Mouse (Mus musculus): ENCODE data around the gene Samhd1. TPM values are rescaled to one million over a fixed set of nuclear protein-coding genes. Genes with fewer than 3 reads are reported as not detected.

Samhd1 gene
- total and polyA plus RNA-seq, 2 experiments from 2014 or later, result 11.9 to 12.7 TPM

GRCm38 (mm10) chr2:157132686-157133540 lies 2.2 kb downstream of the Samhd1 start:
- DNase-seq (ENCODE audit: low spot score) (no peak), ATAC-seq (no peak)

GRCm38 (mm10) chr2:157132086-157132485 lies 3.0 kb downstream of the Samhd1 start:
- DNase-seq (ENCODE audit: low spot score) (no peak), ATAC-seq (no peak)
- Histone ChIP-seq H3K9ac (replicated peaks; ENCODE audit: low read length) (no peak overlapping the region), H3K36me3 (ENCODE audit: insufficient read depth, low read length) (no peaks in the 10 kb centered on the region), H3K4me2 (ENCODE audit: low read depth, low read length) (no peak overlapping the region), H3K4me3 (ENCODE audit: low read length) (no peak overlapping the region), H3K27ac (no peak overlapping the region), H3K27me3 (ENCODE audit: insufficient read depth, low read length) (no peaks in the 10 kb centered on the region), H3K9me3 (ENCODE audit: low read length) (no peaks in the 10 kb centered on the region), H3K4me1 (ENCODE audit: insufficient read depth, low read length) (0 out of 2 replicates have a peak, but pooled peaks cover 3% of the 10 kb centered on the region)
- WGBS, result 96% methylated on average over 1 of the region's 1 CpGs
- no peak for TF ChIP-seq CTCF (IDR thresholded peaks at IDR 0.05; ENCODE audit: low read depth)

More at GRCm38 (mm10) chr2:157132686-157133540, 2.2 kb downstream of the Samhd1 start:
- Histone ChIP-seq H3K9me3 (ENCODE audit: low read length) (no peaks in the 10 kb centered on the region), H3K4me3 (ENCODE audit: low read length) (no peak overlapping the region), H3K4me2 (ENCODE audit: low read depth, low read length) (no peak overlapping the region), H3K4me1 (ENCODE audit: insufficient read depth, low read length) (0 out of 2 replicates have a peak, but pooled peaks cover 3% of the 10 kb centered on the region), H3K9ac (replicated peaks; ENCODE audit: low read length) (no peak overlapping the region), H3K36me3 (ENCODE audit: insufficient read depth, low read length) (no peaks in the 10 kb centered on the region), H3K27ac (no peak overlapping the region), H3K27me3 (ENCODE audit: insufficient read depth, low read length) (no peaks in the 10 kb centered on the region)
- WGBS, result 89% methylated on average over 3 of the region's 3 CpGs
- TF ChIP-seq CTCF (IDR thresholded peaks at IDR 0.05; ENCODE audit: low read depth), result no peak

GRCm38 (mm10) chr2:157130813-157131514 lies 4.1 kb downstream of the Samhd1 start:
- Histone ChIP-seq H3K36me3 (ENCODE audit: insufficient read depth, low read length) (no peaks in the 10 kb centered on the region), H3K9me3 (ENCODE audit: low read length) (no peaks in the 10 kb centered on the region), H3K4me3 (ENCODE audit: low read length) (no peak overlapping the region), H3K4me2 (ENCODE audit: low read depth, low read length) (no peak overlapping the region), H3K27ac (no peak overlapping the region), H3K9ac (replicated peaks; ENCODE audit: low read length) (no peak overlapping the region), H3K4me1 (ENCODE audit: insufficient read depth, low read length) (0 out of 2 replicates have a peak, but pooled peaks cover 3% of the 10 kb centered on the region), H3K27me3 (ENCODE audit: insufficient read depth, low read length) (no peaks in the 10 kb centered on the region)
- no peak for TF ChIP-seq CTCF (IDR thresholded peaks at IDR 0.05; ENCODE audit: low read depth)
- DNase-seq (ENCODE audit: low spot score) (no peak), ATAC-seq (no peak)
- WGBS, result 87% methylated on average over 8 of the region's 8 CpGs

GRCm38 (mm10) chr2:157129601-157130164 lies 5.4 kb downstream of the Samhd1 start:
- DNase-seq (ENCODE audit: low spot score) (no peak), ATAC-seq (no peak)
- Histone ChIP-seq H3K4me2 (ENCODE audit: low read depth, low read length) (no peak overlapping the region), H3K27me3 (ENCODE audit: insufficient read depth, low read length) (no peaks in the 10 kb centered on the region), H3K9ac (replicated peaks; ENCODE audit: low read length) (no peak overlapping the region), H3K4me3 (ENCODE audit: low read length) (no peak overlapping the region), H3K4me1 (ENCODE audit: insufficient read depth, low read length) (0 out of 2 replicates have a peak, but pooled peaks cover 3% of the 10 kb centered on the region), H3K9me3 (ENCODE audit: low read length) (no peaks in the 10 kb centered on the region), H3K27ac (no peak overlapping the region), H3K36me3 (ENCODE audit: insufficient read depth, low read length) (no peaks in the 10 kb centered on the region)
- TF ChIP-seq CTCF (IDR thresholded peaks at IDR 0.05; ENCODE audit: low read depth), result no peak
- WGBS, result 85% methylated on average over 11 of the region's 11 CpGs

- TF ChIP-seq CTCF (IDR thresholded peaks at IDR 0.05; ENCODE audit: low read depth), result no peak
- Histone ChIP-seq H3K4me3 (ENCODE audit: low read length) (no peak overlapping the region), H3K4me1 (ENCODE audit: insufficient read depth, low read length) (0 out of 2 replicates have a peak, but pooled peaks cover 3% of the 10 kb centered on the region), H3K9me3 (ENCODE audit: low read length) (no peaks in the 10 kb centered on the region), H3K9ac (replicated peaks; ENCODE audit: low read length) (no peak overlapping the region), H3K27me3 (ENCODE audit: insufficient read depth, low read length) (no peaks in the 10 kb centered on the region), H3K36me3 (ENCODE audit: insufficient read depth, low read length) (no peaks in the 10 kb centered on the region), H3K4me2 (ENCODE audit: low read depth, low read length) (no peak overlapping the region), H3K27ac (no peak overlapping the region)
- WGBS, result 93% methylated on average over 4 of the region's 4 CpGs
- ATAC-seq (no peak), DNase-seq (ENCODE audit: low spot score) (no peak)
Observed at GRCm38 (mm10) chr2:157129096-157129495, 6.0 kb downstream of the Samhd1 start.

- no peak overlapping the region for H3K27ac ChIP-seq
- no peak overlapping the region for H3K4me3 ChIP-seq (ENCODE audit: low read length)
- no peaks in the 10 kb centered on the region; the same call in 1 of the 2 replicates for H3K36me3 ChIP-seq (ENCODE audit: insufficient read depth, low read length)
- H3K9me3 ChIP-seq (ENCODE audit: low read length), result no peaks in the 10 kb centered on the region
- H3K4me1 ChIP-seq (ENCODE audit: insufficient read depth, low read length), result no peaks in the 10 kb centered on the region
- DNase-seq (ENCODE audit: low spot score) (peak; percentile 9), ATAC-seq (no peak)
- no peaks in the 10 kb centered on the region for H3K27me3 ChIP-seq (ENCODE audit: insufficient read depth, low read length)
- TF ChIP-seq CTCF (IDR thresholded peaks at IDR 0.05; ENCODE audit: low read depth), result peak; percentile 27; the same call in 1 of the 2 replicates
- H3K4me2 ChIP-seq (ENCODE audit: low read depth, low read length), result no peak overlapping the region
- 60% methylated on average over 4 of the region's 4 CpGs for WGBS
- no peak overlapping the region for H3K9ac ChIP-seq (replicated peaks; ENCODE audit: low read length)
Observed at GRCm38 (mm10) chr2:157128072-157128471, 7.0 kb downstream of the Samhd1 start.

All from hindbrain, postnatal 0 days (tissue).